ENCODE assay signal across 8 mouse cellular contexts in the genomic region with DNA sequence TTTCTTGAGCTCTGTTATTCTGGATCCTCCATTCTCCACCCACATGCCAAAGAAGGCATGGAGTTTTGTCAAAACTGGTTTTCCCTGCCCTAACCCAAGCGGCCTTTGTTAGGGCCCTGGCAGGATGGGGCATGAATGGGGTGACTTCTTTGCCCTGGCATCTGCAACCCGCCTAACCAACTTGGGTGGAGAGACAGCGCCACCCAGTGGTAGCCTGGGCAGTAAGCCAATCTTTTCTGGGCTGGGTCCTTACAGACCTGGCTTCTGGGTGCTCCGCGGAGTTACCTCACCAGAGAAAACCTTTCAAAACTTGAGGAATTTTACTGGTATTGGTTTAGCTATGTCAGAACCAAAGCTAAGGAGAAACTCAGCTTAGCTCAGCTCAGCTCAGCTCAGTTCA. TPM values are rescaled to one million over a fixed set of nuclear protein-coding genes. Genes with fewer than 3 reads are reported as not detected.
DNase-seq lines count a peak whose midpoint lies in the region; ATAC-seq and TF ChIP-seq lines count a peak whose summit lies in the region.

No protein-coding gene starts in this region.

- TF ChIP-seq POLR2A in testis, adult 2 months (IDR thresholded peaks at IDR 0.05; ENCODE audit: control insufficient read depth, low read depth, low read length), result no peak

- H3K9me3 ChIP-seq in liver, embryonic 12.5 days (replicated peaks), result no peaks in the 10 kb centered on the region
- H3K9me3 ChIP-seq in kidney, embryonic 14.5 days (ENCODE audit: control insufficient read depth, low read length), result no peaks in the 10 kb centered on the region
- no peaks in the 10 kb centered on the region for H3K9me3 ChIP-seq in liver, embryonic 13.5 days (replicated peaks)
- no peaks in the 10 kb centered on the region for H3K9me3 ChIP-seq in neural tube, embryonic 11.5 days (ENCODE audit: control insufficient read depth, low read length)

- no peak for ATAC-seq in liver, embryonic 12.5 days
- peak; percentile 61 for ATAC-seq in kidney, embryonic 14.5 days (ENCODE audit: low FRiP score, low TSS enrichment)
- ATAC-seq in liver, embryonic 13.5 days (ENCODE audit: low read depth), result no peak
- ATAC-seq in neural tube, embryonic 11.5 days (ENCODE audit: insufficient read depth, low FRiP score, low TSS enrichment), result peak; percentile 65

- no peak overlapping the region for H3K4me2 ChIP-seq in liver, embryonic 12.5 days
- no peak overlapping the region for H3K4me2 ChIP-seq in kidney, embryonic 14.5 days (replicated peaks; ENCODE audit: low read depth, low read length)
- no peak overlapping the region for H3K4me2 ChIP-seq in liver, embryonic 13.5 days
- H3K4me2 ChIP-seq in neural tube, embryonic 11.5 days (ENCODE audit: low read depth), result no peak overlapping the region

- peaks cover 50% of the 10 kb centered on the region for H3K27me3 ChIP-seq in liver, embryonic 12.5 days (replicated peaks)
- H3K27me3 ChIP-seq in kidney, embryonic 14.5 days (ENCODE audit: control insufficient read depth, insufficient read depth, low read length), result no peaks in the 10 kb centered on the region; the same call in none of the 2 replicates
- peaks cover 19% of the 10 kb centered on the region; the same call in 1 of the 2 replicates for H3K27me3 ChIP-seq in liver, embryonic 13.5 days
- 0 out of 2 replicates have a peak, but pooled peaks cover 5% of the 10 kb centered on the region for H3K27me3 ChIP-seq in neural tube, embryonic 11.5 days (ENCODE audit: control insufficient read depth, insufficient read depth, low read length)
- H3K27me3 ChIP-seq in testis, adult 2 months (ENCODE audit: control insufficient read depth, insufficient read depth, low read length), result no peaks in the 10 kb centered on the region

- H3K4me1 ChIP-seq in liver, embryonic 12.5 days, result no peaks in the 10 kb centered on the region
- H3K4me1 ChIP-seq in kidney, embryonic 14.5 days (ENCODE audit: control insufficient read depth, insufficient read depth, low read length), result 0 out of 2 replicates have a peak, but pooled peaks cover 4% of the 10 kb centered on the region
- H3K4me1 ChIP-seq in liver, embryonic 13.5 days (replicated peaks), result no peaks in the 10 kb centered on the region
- no peaks in the 10 kb centered on the region; the same call in 1 of the 2 replicates for H3K4me1 ChIP-seq in neural tube, embryonic 11.5 days (ENCODE audit: control insufficient read depth, insufficient read depth, low read length)
- no peaks in the 10 kb centered on the region; the same call in 1 of the 2 replicates for H3K4me1 ChIP-seq in testis, adult 2 months (ENCODE audit: control insufficient read depth, insufficient read depth, low read length)

- no peak overlapping the region for H3K27ac ChIP-seq in liver, embryonic 12.5 days
- no peak overlapping the region for H3K27ac ChIP-seq in kidney, embryonic 14.5 days (ENCODE audit: low read depth, low read length)
- no peak overlapping the region for H3K27ac ChIP-seq in liver, embryonic 13.5 days
- no peak overlapping the region for H3K27ac ChIP-seq in neural tube, embryonic 11.5 days (ENCODE audit: low read depth, low read length)
- H3K27ac ChIP-seq in testis, adult 2 months (ENCODE audit: control insufficient read depth, insufficient read depth, low read depth, low read length), result no peak overlapping the region

- TF ChIP-seq CTCF in testis, adult 2 months (IDR thresholded peaks at IDR 0.05; ENCODE audit: control insufficient read depth, insufficient read depth, insufficient replicate concordance, low read depth, low read length), result peak; percentile 70

- H3K36me3 ChIP-seq in liver, embryonic 12.5 days, result no peaks in the 10 kb centered on the region
- no peaks in the 10 kb centered on the region for H3K36me3 ChIP-seq in kidney, embryonic 14.5 days (ENCODE audit: control insufficient read depth, insufficient read depth, low read length)
- H3K36me3 ChIP-seq in liver, embryonic 13.5 days, result no peaks in the 10 kb centered on the region
- H3K36me3 ChIP-seq in neural tube, embryonic 11.5 days (ENCODE audit: control insufficient read depth, insufficient read depth, low read length), result no peaks in the 10 kb centered on the region
- no peaks in the 10 kb centered on the region for H3K36me3 ChIP-seq in testis, adult 2 months (ENCODE audit: control insufficient read depth, insufficient read depth, low read length)

- H3K4me3 ChIP-seq in liver, embryonic 12.5 days, result no peak overlapping the region
- no peak overlapping the region for H3K4me3 ChIP-seq in kidney, embryonic 14.5 days (ENCODE audit: low read length)
- no peak overlapping the region for H3K4me3 ChIP-seq in liver, embryonic 13.5 days (replicated peaks)
- H3K4me3 ChIP-seq in neural tube, embryonic 11.5 days (ENCODE audit: low read depth, low read length), result no peak overlapping the region
- H3K4me3 ChIP-seq in testis, adult 2 months (ENCODE audit: control insufficient read depth, low read depth, low read length), result no peak overlapping the region

- peak; percentile 63 for DNase-seq in liver
- DNase-seq in cerebellum, postnatal 4 days (ENCODE audit: low spot score in 2 of 2), result peak; percentile 62 to 75
- DNase-seq in gastrocnemius, postnatal 14 days, result peak; percentile 76
- DNase-seq in liver, embryonic 13.5 days, result peak; percentile 4
- DNase-seq in neural tube, embryonic 11.5 days (ENCODE audit: low spot score), result peak; percentile 78

- 17% methylated on average over 5 of the region's 5 CpGs for WGBS in liver, embryonic 12.5 days (ENCODE audit: insufficient replicate concordance)
- 31% methylated on average over 5 of the region's 5 CpGs for WGBS in kidney, embryonic 14.5 days
- WGBS in liver, embryonic 13.5 days (ENCODE audit: insufficient replicate concordance), result 18% methylated on average over 5 of the region's 5 CpGs
- WGBS in neural tube, embryonic 11.5 days, result 24% methylated on average over 5 of the region's 5 CpGs

- intact Hi-C loops in gastrocnemius, postnatal 14 days (cut with DNase I; ENCODE audit: low total_unique reads), result loop anchor here (5.0 kb wide), 1 partner anchor 391 kb away; no protein-coding TSS in a partner anchor

- H3K9ac ChIP-seq in liver, embryonic 12.5 days, result no peak overlapping the region
- H3K9ac ChIP-seq in kidney, embryonic 14.5 days (ENCODE audit: low read depth, low read length), result no peak overlapping the region
- H3K9ac ChIP-seq in liver, embryonic 13.5 days, result no peak overlapping the region
- H3K9ac ChIP-seq in neural tube, embryonic 11.5 days (ENCODE audit: low read length), result no peak overlapping the region

RNA-seq across cellular contexts. Expression of a gene that starts 51.8 kb away (rescaled TPM):
- polyA plus RNA-seq in liver, embryonic 12.5 days (2016; fragmentation: Nextera tagmentation; extraction: Ambion mirVana), result 45.7 and 46.9 TPM in 2 replicates
- total RNA-seq in gastrocnemius, postnatal 14 days (2021), result 10 to 100 TPM; 17.1 to 23.0 TPM
- 137 and 176 TPM in 2 replicates for polyA plus RNA-seq in kidney, embryonic 14.5 days (2014; fragmentation: Nextera tagmentation; extraction: Ambion mirVana)
- polyA plus RNA-seq in liver, embryonic 13.5 days (2015; fragmentation: Nextera tagmentation; extraction: Ambion mirVana), result 35.2 and 40.0 TPM in 2 replicates
- polyA plus RNA-seq in neural tube, embryonic 11.5 days (2014; fragmentation: Nextera tagmentation; extraction: Ambion mirVana), result 207 and 232 TPM in 2 replicates
- 60.0 and 60.1 TPM in 2 replicates for polyA plus RNA-seq in testis, adult 2 months (2012; rRNA removed)

Comparison
In these comparisons a context has a peak if more than half of its experiments do, and no peak if none do; other contexts are left out.
1. DNase-seq: peak in every context shown above with its lines; median percentile 78 in neural tube, embryonic 11.5 days; 76 in gastrocnemius, postnatal 14 days; 68 in cerebellum, postnatal 4 days; 63 in liver; 4 in liver, embryonic 13.5 days.
2. ATAC-seq: peak in kidney, embryonic 14.5 days (single experiment) and neural tube, embryonic 11.5 days (single experiment); none in liver, embryonic 12.5 days (single experiment) and liver, embryonic 13.5 days (single experiment).